Mouse (Mus musculus) G1E (cell line): ENCODE measurements around the gene Gm5431. TPM values are rescaled to one million over a fixed set of nuclear protein-coding genes. Genes with fewer than 3 reads are reported as not detected.

ENCODE experiments used
- ATAC-seq: 2 replicates; pipeline ENCODE4 v1.8.0; 2016; ENCODE audit warnings: mild to moderate bottlenecking; ENCODE audit not compliant: insufficient number of reproducible peaks, poor library complexity, low FRiP score, severe bottlenecking; ENCODE audit errors: extremely low read depth
- DNase-seq: peaks from one replicate; pipeline ENCODE4 v3.0.0; 2012; ENCODE audit warnings: low spot score
- H3K27me3 ChIP-seq: 2 replicates; pipeline ENCODE4 v1.6.1; 2012; ENCODE audit warnings: mild to moderate bottlenecking, low read length, inconsistent platforms; ENCODE audit not compliant: insufficient read depth
- H3K36me3 ChIP-seq: replicated peaks from 2 replicates; pipeline ENCODE3; 2012; ENCODE audit warnings: mild to moderate bottlenecking, inconsistent platforms
- H3K4me1 ChIP-seq: 2 replicates; pipeline ENCODE4 v1.6.1; 2012; ENCODE audit warnings: low read depth, low read length, inconsistent platforms, mixed read lengths; ENCODE audit not compliant: insufficient read depth
- H3K4me3 ChIP-seq: 2 replicates; pipeline ENCODE4 v1.5.1; 2012; ENCODE audit warnings: low read depth, mild to moderate bottlenecking, inconsistent platforms, low read length, moderate library complexity, mixed read lengths
- H3K9me3 ChIP-seq: replicated peaks from 2 replicates; pipeline ENCODE4 v1.6.1; 2012; ENCODE audit warnings: inconsistent platforms
- CTCF ChIP-seq: IDR thresholded peaks from 2 replicates; pipeline ENCODE4 v1.5.1; 2012; ENCODE audit warnings: low read depth, low read length, inconsistent platforms, mixed read lengths
- GATA1 ChIP-seq: IDR thresholded peaks from 2 replicates; pipeline ENCODE4 v1.6.1; 2012; ENCODE audit warnings: borderline replicate concordance, low read length, inconsistent platforms, mixed read lengths
- GATA2 ChIP-seq: IDR thresholded peaks from 2 replicates; pipeline ENCODE4 v1.6.1; 2012; ENCODE audit warnings: low read depth, low read length, inconsistent platforms, borderline replicate concordance
- POLR2AphosphoS5 ChIP-seq: IDR thresholded peaks from 2 replicates; pipeline ENCODE4 v1.6.1; 2012; ENCODE audit warnings: low read depth, low read length, inconsistent platforms; ENCODE audit not compliant: insufficient replicate concordance
- TAL1 ChIP-seq: conservative IDR thresholded peaks from 2 replicates; pipeline ENCODE4 v1.6.1; 2012; ENCODE audit warnings: low read depth, low read length, inconsistent platforms, mixed read lengths
- polyA plus RNA-seq: library from polyadenylated mRNA; stranded (reverse); fragments of >175 nt; gene quantifications from 2 replicates; pipeline ENCODE4 v1.2.3, GENCODE M21; 2012
- total RNA-seq, 2 experiments: library from RNA; stranded (forward) in 1 of 2; stranded (reverse) in 1 of 2; fragments of 200-1000 nt in 1 of 2; fragments of >200 nt in 1 of 2; fragmentation: Nextera tagmentation in 1 of 2; gene quantifications; 2 replicates each; pipeline ENCODE4 v1.2.3; 2014 to 2017

Gm5431 gene
- total and polyA plus RNA-seq, 3 experiments: 0.11 TPM; not detected in 2

- Histone ChIP-seq H3K27me3 (peaks cover 14% of the 10 kb centered on the region), H3K4me3 (no peak overlapping the region), H3K9me3 (no peaks in the 10 kb centered on the region), H3K36me3 (no peaks in the 10 kb centered on the region), H3K4me1 (peaks cover 17% of the 10 kb centered on the region)
- no peak for ATAC-seq
- no peak for TF ChIP-seq POLR2AphosphoS5
- TF ChIP-seq GATA1: no peak
- no peak for TF ChIP-seq CTCF
- TF ChIP-seq GATA2: no peak
- no peak for TF ChIP-seq TAL1
- no peak for DNase-seq
Observed at GRCm38 (mm10) chr11:48845244-48845815, 56.7 kb downstream of the Gm5431 start.

- Histone ChIP-seq H3K9me3 (no peaks in the 10 kb centered on the region), H3K4me1 (peaks cover 18% of the 10 kb centered on the region), H3K4me3 (no peak overlapping the region), H3K36me3 (no peaks in the 10 kb centered on the region), H3K27me3 (peaks cover 7% of the 10 kb centered on the region)
- no peak for TF ChIP-seq GATA1
- DNase-seq (no peak), ATAC-seq (no peak)
Observed at GRCm38 (mm10) chr11:48844309-48844708, 57.7 kb downstream of the Gm5431 start.

DNA sequence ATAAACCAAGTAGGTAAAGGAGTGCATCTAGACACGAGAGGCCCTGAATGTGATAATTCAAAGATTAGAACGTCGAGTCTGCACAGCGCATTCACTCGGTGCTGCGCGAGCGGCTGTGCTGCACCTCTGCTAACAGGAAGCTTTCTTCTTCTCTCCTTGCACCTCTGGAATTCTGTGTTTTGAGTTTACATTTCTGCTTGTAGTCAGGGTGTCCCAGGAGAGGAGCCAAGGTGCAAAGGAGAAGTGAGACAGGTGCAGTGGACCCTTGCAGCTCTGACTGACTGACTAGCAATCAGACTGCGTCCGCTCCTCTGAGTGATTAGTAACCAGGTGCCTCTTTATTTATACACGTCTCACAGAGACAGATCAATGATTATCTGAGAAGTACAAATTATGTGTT, 58.8 kb downstream of the Gm5431 start:
- no peak for TF ChIP-seq POLR2AphosphoS5
- H3K4me1 ChIP-seq: peaks cover 23% of the 10 kb centered on the region
- H3K9me3 ChIP-seq: no peaks in the 10 kb centered on the region
- ATAC-seq (no peak), DNase-seq (no peak)
- H3K36me3 ChIP-seq: no peaks in the 10 kb centered on the region
- no peak overlapping the region for H3K4me3 ChIP-seq
- H3K27me3 ChIP-seq: peaks cover 6% of the 10 kb centered on the region

DNA sequence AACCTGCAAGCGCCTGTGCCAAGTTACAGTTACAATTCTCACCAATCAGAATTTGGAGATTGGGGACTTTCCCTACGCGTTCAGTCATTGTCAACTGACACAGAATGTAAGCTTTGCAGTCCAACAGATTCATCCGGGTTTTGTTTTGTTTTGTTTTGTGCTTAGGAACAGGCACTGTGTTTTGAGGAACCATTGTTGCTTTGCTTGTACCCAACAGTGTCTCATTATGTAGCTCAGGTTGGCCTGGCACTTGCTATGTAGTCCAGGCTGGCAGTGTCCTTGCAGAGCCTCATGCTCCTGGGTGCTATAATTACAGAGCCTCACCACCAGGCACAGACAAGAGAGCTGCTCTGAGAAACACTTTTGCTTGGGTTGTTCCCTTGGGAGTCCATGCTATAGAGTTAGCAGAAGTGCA, 59.6 kb downstream of the Gm5431 start:
- peaks cover 6% of the 10 kb centered on the region for H3K27me3 ChIP-seq
- DNase-seq (no peak), ATAC-seq (no peak)
- H3K4me1 ChIP-seq: peaks cover 31% of the 10 kb centered on the region
- H3K9me3 ChIP-seq: no peaks in the 10 kb centered on the region
- no peaks in the 10 kb centered on the region for H3K36me3 ChIP-seq
- H3K4me3 ChIP-seq: no peak overlapping the region
- TF ChIP-seq POLR2AphosphoS5 (no peak), CTCF (no peak), TAL1 (no peak), GATA1 (no peak)

DNA sequence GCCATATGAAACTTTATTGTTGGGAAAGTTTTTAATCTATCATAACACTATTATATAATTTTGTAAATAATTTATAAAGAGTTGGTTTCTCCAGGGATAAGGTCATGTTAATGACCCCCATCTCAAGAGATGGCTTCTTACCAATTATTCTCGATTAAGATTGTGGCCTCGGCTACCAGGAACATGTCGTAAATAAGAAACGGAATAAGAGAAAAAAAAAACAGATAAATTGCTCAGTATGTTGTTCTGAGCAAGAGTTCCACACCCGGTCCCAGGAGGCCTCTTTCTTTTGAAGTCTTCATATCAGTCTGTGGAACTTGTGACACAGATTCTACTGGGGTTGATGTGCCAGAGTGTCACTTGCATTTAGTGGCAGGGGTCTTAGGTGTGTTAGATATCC, 60.8 kb downstream of the Gm5431 start:
- TF ChIP-seq GATA2 (no peak), GATA1 (no peak), TAL1 (no peak), CTCF (no peak), POLR2AphosphoS5 (no peak)
- Histone ChIP-seq H3K9me3 (no peaks in the 10 kb centered on the region), H3K27me3 (peaks cover 6% of the 10 kb centered on the region), H3K4me3 (no peak overlapping the region), H3K4me1 (peaks cover 40% of the 10 kb centered on the region), H3K36me3 (no peaks in the 10 kb centered on the region)
- no peak for ATAC-seq
- no peak for DNase-seq

DNA sequence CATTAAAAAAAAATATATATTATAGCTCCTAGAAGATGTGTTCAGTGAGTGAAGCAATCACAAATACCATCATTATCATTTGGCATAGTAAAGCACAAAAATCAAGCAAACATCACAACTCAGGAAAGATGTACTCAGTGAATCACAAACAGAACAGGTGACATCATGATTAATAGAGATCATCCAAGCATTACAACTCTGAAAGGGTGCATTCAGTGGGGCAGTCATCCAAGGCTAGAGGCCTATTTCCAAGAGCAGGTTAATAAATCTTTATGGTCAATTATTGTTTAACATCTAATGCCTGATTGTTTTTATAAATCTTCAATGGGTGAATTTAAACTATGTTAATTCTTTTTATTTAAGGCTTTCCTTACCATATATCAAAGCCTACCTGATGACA, 61.2 kb downstream of the Gm5431 start:
- Histone ChIP-seq H3K4me3 (no peak overlapping the region), H3K27me3 (peaks cover 6% of the 10 kb centered on the region), H3K36me3 (no peaks in the 10 kb centered on the region), H3K4me1 (peaks cover 42% of the 10 kb centered on the region), H3K9me3 (no peaks in the 10 kb centered on the region)
- TF ChIP-seq GATA1 (no peak), POLR2AphosphoS5 (no peak)
- ATAC-seq (no peak), DNase-seq (no peak)

DNA sequence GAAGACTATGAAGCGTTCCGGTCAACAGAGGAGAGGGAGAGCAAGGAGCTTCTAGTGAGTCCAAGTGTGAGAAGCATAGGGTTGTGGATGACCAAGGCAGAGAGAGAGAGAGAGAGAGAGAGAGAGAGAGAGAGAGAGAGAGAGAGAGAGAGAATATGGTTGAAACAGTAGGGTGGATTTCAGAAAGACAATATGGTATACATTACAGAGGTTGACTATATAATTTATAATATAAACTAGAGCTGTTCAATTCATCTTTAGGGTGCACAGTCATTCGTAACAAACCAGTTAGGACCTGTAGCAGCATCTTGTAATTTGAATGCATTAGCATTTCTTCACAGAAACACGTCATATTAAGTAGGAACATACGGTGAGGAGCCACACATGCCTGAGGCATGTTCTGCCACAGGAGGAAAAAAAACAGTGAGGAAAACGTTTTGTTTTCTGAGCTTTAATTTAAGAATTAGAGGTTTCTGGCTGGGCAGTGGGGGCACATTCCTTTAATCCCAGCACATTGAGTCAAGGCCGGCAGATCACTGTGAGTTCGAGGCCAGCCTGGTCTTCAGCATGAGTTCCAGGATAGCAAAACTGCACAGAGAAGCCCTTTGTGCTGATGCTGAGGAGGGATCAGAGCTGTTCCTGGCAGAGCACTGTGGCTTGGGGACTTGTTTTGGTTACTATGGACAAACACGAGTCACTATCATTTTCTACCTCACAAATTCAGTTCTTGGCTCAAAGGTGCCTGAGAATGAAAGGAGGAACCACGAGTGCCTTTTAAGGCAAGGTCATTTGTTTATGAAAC, 62.9 kb downstream of the Gm5431 start:
- ATAC-seq (no peak), DNase-seq (no peak)
- H3K9me3 ChIP-seq: no peaks in the 10 kb centered on the region
- peaks cover 46% of the 10 kb centered on the region for H3K4me1 ChIP-seq
- TF ChIP-seq GATA1: no peak
- no peak for TF ChIP-seq CTCF
- no peak for TF ChIP-seq GATA2
- TF ChIP-seq TAL1: no peak
- TF ChIP-seq POLR2AphosphoS5: no peak
- H3K36me3 ChIP-seq: no peaks in the 10 kb centered on the region
- no peak overlapping the region; the same call in 1 of the 2 replicates for H3K4me3 ChIP-seq
- H3K27me3 ChIP-seq: no peaks in the 10 kb centered on the region
